Mouse (Mus musculus) brain, embryonic 14.5 days (tissue): ENCODE results near the gene Rnf217.

Experiments used
- CTCF ChIP-seq: fragments of 200-500 bp; IDR thresholded peaks from 2 replicates; pipeline ENCODE4 v1.5.1; 2012; ENCODE audit warnings: inconsistent platforms, mild to moderate bottlenecking, moderate library complexity, borderline replicate concordance; ENCODE audit not compliant: insufficient read depth, insufficient read length; ENCODE audit errors: extremely low read depth
- POLR2A ChIP-seq: fragments of 200-500 bp; IDR thresholded peaks from 2 replicates; pipeline ENCODE4 v1.6.1; 2012; ENCODE audit warnings: mild to moderate bottlenecking, inconsistent platforms, borderline replicate concordance; ENCODE audit not compliant: poor library complexity, insufficient read depth, insufficient read length, severe bottlenecking; ENCODE audit errors: extremely low read depth

DNA sequence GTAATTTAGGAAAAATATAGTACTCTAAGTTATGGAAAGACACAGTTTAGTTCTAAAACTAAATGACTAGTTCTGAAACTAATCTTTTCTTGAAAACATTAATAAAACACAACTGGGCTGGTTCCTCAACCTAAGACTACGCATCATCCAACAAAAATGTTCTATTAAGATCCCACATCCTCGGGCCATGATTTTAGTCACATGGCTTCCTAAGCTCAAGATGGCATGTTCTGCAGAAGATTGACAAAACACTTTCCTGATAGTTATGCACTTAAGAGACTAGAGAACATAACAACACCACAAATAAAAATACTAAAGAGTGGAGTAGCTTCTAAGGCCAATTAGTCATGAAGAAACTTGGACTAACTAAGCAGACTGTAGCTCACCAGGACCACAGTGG lies 76.2 kb downstream of the Rnf217 start:
- no peak for TF ChIP-seq CTCF
- no peak for TF ChIP-seq POLR2A
